Mouse (Mus musculus) cerebellum, postnatal 4 days (tissue): ENCODE measurements at regions not wholly inside any gene's neighbourhood (a gene's known extent, or its start where the extent isn't known, plus 50 kb on each side); places are given as distances from the start of the nearest gene placed in this dataset.
"Not testable (repeated sequence)": the region's sequence is repeated elsewhere in the genome, so short reads cannot be mapped to it uniquely, and the experiment has no call there.

Experiments used
- DNase-seq, 2 experiments: peaks; one replicate each; pipeline ENCODE4 v3.0.0; 2022; ENCODE audit warnings: low spot score in 2 of 2, mixed read lengths in 1 of 2

DNA sequence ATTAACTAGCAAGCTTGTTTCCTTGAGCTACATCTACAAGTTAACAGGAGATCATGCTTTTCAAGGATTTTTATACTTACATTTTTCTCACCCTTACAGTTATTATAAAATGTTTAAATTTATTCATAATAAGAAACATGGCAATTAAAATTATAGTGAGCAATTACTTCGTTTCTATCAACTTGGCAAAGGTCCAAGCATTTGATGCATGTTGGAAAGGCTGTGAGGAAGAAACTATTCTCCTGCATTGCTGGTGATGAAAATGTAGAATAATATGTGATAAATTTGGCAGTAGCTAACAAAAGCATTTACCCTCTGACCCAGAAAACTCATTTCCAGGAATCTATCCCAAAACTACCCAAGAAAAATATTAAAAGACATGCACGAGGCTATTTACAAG lies 114.8 kb upstream of the Vrk2 start:
- DNase-seq = no peak

- no peak for DNase-seq
Measured at GRCm38 (mm10) chr11:26683850-26684249, 90.1 kb upstream of the Vrk2 start.

- DNase-seq = no peak
Measured at GRCm38 (mm10) chr11:26667251-26667650, 73.5 kb upstream of the Vrk2 start.

GRCm38 (mm10) chr11:26660878-26661277 lies 67.1 kb upstream of the Vrk2 start:
- DNase-seq = no peak

GRCm38 (mm10) chr11:26649165-26649564 lies 55.4 kb upstream of the Vrk2 start:
- not testable (repeated sequence) for DNase-seq
